Mouse (Mus musculus) bone marrow macrophage, adult 2 months (primary cell): Measurements from ENCODE around the gene Prpf31.

ENCODE experiments used
- CTCF ChIP-seq: IDR thresholded peaks from 2 replicates; pipeline ENCODE4 v1.5.1; 2012; ENCODE audit warnings: low read depth, mild to moderate bottlenecking, low read length, moderate library complexity
- POLR2A ChIP-seq: IDR thresholded peaks from 2 replicates; pipeline ENCODE4 v1.6.1; 2012; ENCODE audit warnings: mild to moderate bottlenecking, low read depth, low read length, borderline replicate concordance

GRCm38 (mm10) chr7:3685400-3686187 is 55.8 kb downstream of the Prpf31 start:
- TF ChIP-seq CTCF (no peak), POLR2A (no peak)
